Mouse (Mus musculus) MEL (cell line): Measurements from ENCODE around the gene Cobll1. TPM values are rescaled to one million over a fixed set of nuclear protein-coding genes. Genes with fewer than 3 reads are reported as not detected.

Source experiments
- DNase-seq: peaks from one replicate; pipeline ENCODE4 v3.0.0; 2011; ENCODE audit warnings: low read depth, low spot score
- H3K27ac ChIP-seq: 2 replicates; pipeline ENCODE4 v1.5.1; 2012; ENCODE audit warnings: low read depth, mild to moderate bottlenecking, control low read depth, low read length, moderate library complexity; ENCODE audit not compliant: control insufficient read depth
- H3K27me3 ChIP-seq, 2 experiments: fragments of 150-350 bp in 1 of 2; sonication (generic) in 1 of 2; 2 replicates each; pipeline ENCODE4 v1.6.1; 2012; ENCODE audit warnings: low read length in 2 of 2, mild to moderate bottlenecking in 2 of 2, improper control_type of control experiment in 1 of 2, moderate library complexity in 1 of 2; ENCODE audit not compliant: insufficient read depth in 2 of 2, control insufficient read depth in 1 of 2
- H3K36me3 ChIP-seq, 2 experiments: 2 replicates each; pipeline ENCODE4 v1.6.1; 2012 to 2014; ENCODE audit warnings: low read length in 2 of 2, improper control_type of control experiment in 1 of 2, inconsistent platforms in 1 of 2, mild to moderate bottlenecking in 1 of 2; ENCODE audit not compliant: insufficient read depth in 2 of 2, control insufficient read depth in 1 of 2
- H3K4me1 ChIP-seq, 2 experiments: fragments of 150-350 bp in 1 of 2; sonication (generic) in 1 of 2; 2 replicates each; pipeline ENCODE4 v1.6.1; 2012; ENCODE audit warnings: low read length in 2 of 2, improper control_type of control experiment in 1 of 2, mild to moderate bottlenecking in 1 of 2; ENCODE audit not compliant: insufficient read depth in 2 of 2, control insufficient read depth in 1 of 2
- H3K4me3 ChIP-seq, 2 experiments: fragments of 150-350 bp in 1 of 2; sonication (generic) in 1 of 2; 2 replicates each; pipeline ENCODE4 v1.5.1; 2012; ENCODE audit warnings: low read depth in 2 of 2, low read length in 2 of 2, mild to moderate bottlenecking in 2 of 2, moderate library complexity in 2 of 2, control low read depth in 1 of 2, improper control_type of control experiment in 1 of 2; ENCODE audit not compliant: control insufficient read depth in 1 of 2, insufficient read depth in 1 of 2
- H3K79me2 ChIP-seq: 2 replicates; pipeline ENCODE4 v1.6.1; 2012; ENCODE audit warnings: mild to moderate bottlenecking, low read length, moderate library complexity; ENCODE audit not compliant: control insufficient read depth, poor library complexity, insufficient read depth
- H3K9ac ChIP-seq: 2 replicates; pipeline ENCODE4 v1.6.1; 2012; ENCODE audit warnings: low read depth, mild to moderate bottlenecking, control low read depth, low read length, moderate library complexity; ENCODE audit not compliant: control insufficient read depth, poor library complexity, severe bottlenecking
- H3K9me3 ChIP-seq: fragments of 150-350 bp; sonication (generic); replicated peaks from 2 replicates; pipeline ENCODE4 v1.6.1; 2012; ENCODE audit warnings: mild to moderate bottlenecking, low read length, improper control_type of control experiment, moderate library complexity; ENCODE audit not compliant: insufficient read depth
- CHD1 ChIP-seq: IDR thresholded peaks from 2 replicates; pipeline ENCODE4 v1.6.1; 2012; ENCODE audit warnings: low read depth, mild to moderate bottlenecking, inconsistent platforms, low read length, improper control_type of control experiment
- CTCF ChIP-seq, 3 experiments: IDR thresholded peaks in 2 of 3; conservative IDR thresholded peaks in 1 of 3; 2 replicates each; pipeline ENCODE4 v1.5.1; 2011 to 2012; ENCODE audit warnings: low read length in 3 of 3, low read depth in 2 of 3, mild to moderate bottlenecking in 2 of 3, improper control_type of control experiment in 1 of 3, inconsistent platforms in 1 of 3, mixed read lengths in 1 of 3, moderate library complexity in 1 of 3; ENCODE audit not compliant: control insufficient read depth in 1 of 3, insufficient read depth in 1 of 3, poor library complexity in 1 of 3, severe bottlenecking in 1 of 3
- E2F4 ChIP-seq: IDR thresholded peaks from 2 replicates; pipeline ENCODE4 v1.6.1; 2011; ENCODE audit warnings: low read depth, low read length, improper control_type of control experiment, borderline replicate concordance
- EP300 ChIP-seq, 2 experiments: IDR thresholded peaks; 2 replicates each; pipeline ENCODE4 v1.6.1; 2011; ENCODE audit warnings: improper control_type of control experiment in 2 of 2, low read length in 2 of 2, low read depth in 1 of 2, mild to moderate bottlenecking in 1 of 2
- ETS1 ChIP-seq: IDR thresholded peaks from 2 replicates; pipeline ENCODE4 v1.6.1; 2012; ENCODE audit warnings: low read depth, mild to moderate bottlenecking, inconsistent platforms, low read length, improper control_type of control experiment, moderate library complexity
- GATA1 ChIP-seq: IDR thresholded peaks from 2 replicates; pipeline ENCODE4 v1.6.1; 2011; ENCODE audit warnings: low read depth, low read length, improper control_type of control experiment
- MAFK ChIP-seq: IDR thresholded peaks from 2 replicates; pipeline ENCODE4 v1.6.1; 2011; ENCODE audit warnings: low read depth, mild to moderate bottlenecking, low read length, improper control_type of control experiment, borderline replicate concordance
- MAX ChIP-seq: IDR thresholded peaks from 2 replicates; pipeline ENCODE4 v1.6.1; 2011; ENCODE audit warnings: low read length, improper control_type of control experiment
- MYB ChIP-seq: IDR thresholded peaks from 2 replicates; pipeline ENCODE4 v1.6.1; 2011; ENCODE audit warnings: mild to moderate bottlenecking, low read depth, low read length, improper control_type of control experiment
- MYC ChIP-seq: IDR thresholded peaks from 2 replicates; pipeline ENCODE4 v1.6.1; 2011; ENCODE audit warnings: low read depth, mild to moderate bottlenecking, low read length, improper control_type of control experiment, moderate library complexity
- NELFE ChIP-seq: IDR thresholded peaks from 2 replicates; pipeline ENCODE4 v1.6.1; 2011; ENCODE audit warnings: low read depth, low read length, improper control_type of control experiment
- NRF1 ChIP-seq: IDR thresholded peaks from 2 replicates; pipeline ENCODE4 v1.6.1; 2014; ENCODE audit warnings: low read depth, mild to moderate bottlenecking, inconsistent platforms, low read length, improper control_type of control experiment, moderate library complexity; ENCODE audit not compliant: poor library complexity, insufficient read depth, severe bottlenecking
- POLR2A ChIP-seq, 2 experiments: IDR thresholded peaks; 2 replicates each; pipeline ENCODE4 v1.6.1; 2011 to 2012; ENCODE audit warnings: low read length in 2 of 2, mild to moderate bottlenecking in 2 of 2, control low read depth in 1 of 2, improper control_type of control experiment in 1 of 2, low read depth in 1 of 2, moderate library complexity in 1 of 2; ENCODE audit not compliant: control insufficient read depth in 1 of 2, insufficient read depth in 1 of 2, poor library complexity in 1 of 2
- POLR2AphosphoS5 ChIP-seq: IDR thresholded peaks from 2 replicates; pipeline ENCODE4 v1.6.1; 2012; ENCODE audit warnings: low read depth, borderline replicate concordance, mild to moderate bottlenecking, inconsistent platforms, low read length, moderate library complexity, mixed read lengths
- RAD21 ChIP-seq: IDR thresholded peaks from 2 replicates; pipeline ENCODE4 v1.6.1; 2011; ENCODE audit warnings: mild to moderate bottlenecking, low read depth, low read length, improper control_type of control experiment
- RCOR1 ChIP-seq: IDR thresholded peaks from 2 replicates; pipeline ENCODE4 v1.6.1; 2012; ENCODE audit warnings: low read depth, mild to moderate bottlenecking, inconsistent platforms, low read length, improper control_type of control experiment
- TAL1 ChIP-seq: IDR thresholded peaks from 2 replicates; pipeline ENCODE4 v1.6.1; 2012; ENCODE audit warnings: mild to moderate bottlenecking, inconsistent platforms, low read length, moderate library complexity, mixed read lengths
- TBP ChIP-seq: IDR thresholded peaks from 2 replicates; pipeline ENCODE4 v1.8.0; 2011; ENCODE audit warnings: low read depth, low read length, improper control_type of control experiment
- TCF12 ChIP-seq: IDR thresholded peaks from 2 replicates; pipeline ENCODE4 v1.6.1; 2014; ENCODE audit warnings: low read depth, mild to moderate bottlenecking, inconsistent platforms, low read length, improper control_type of control experiment, moderate library complexity
- ZC3H11A ChIP-seq: IDR thresholded peaks from 2 replicates; pipeline ENCODE4 v1.6.1; 2012; ENCODE audit warnings: low read depth, mild to moderate bottlenecking, inconsistent platforms, low read length, improper control_type of control experiment
- polyA plus RNA-seq, 2 experiments: library from polyadenylated mRNA; stranded (reverse) in 1 of 2; unstranded in 1 of 2; fragments of >175 nt in 1 of 2; fragments of >200 nt in 1 of 2; gene quantifications; 2 replicates each; pipeline versions ENCODE4 v1.2.1 to v1.2.4; 2012; ENCODE audit warnings: low replicate concordance in 2 of 2, low read depth in 1 of 2; ENCODE audit not compliant: insufficient read length in 2 of 2, insufficient read depth in 1 of 2, missing spikeins in 1 of 2
- total RNA-seq: library from RNA; depleted of rRNA; stranded (reverse); fragments of 300-350 nt; gene quantifications from 2 replicates; pipeline ENCODE4 v1.2.3, GENCODE M21; 2012

Cobll1 gene
- total and polyA plus RNA-seq, 3 experiments = not detected

GRCm38 (mm10) chr2:65220563-65220962 is 18.6 kb downstream of the Cobll1 start:
- Histone ChIP-seq H3K27ac (no peak overlapping the region), H3K27me3 (no peaks in the 10 kb centered on the region), H3K4me1 (no peaks in the 10 kb centered on the region), H3K36me3 (no peaks in the 10 kb centered on the region), H3K79me2 (no peaks in the 10 kb centered on the region), H3K9me3 (no peaks in the 10 kb centered on the region), H3K4me3 (no peak overlapping the region), H3K9ac (no peak overlapping the region)
- no peak for DNase-seq
- TF ChIP-seq MAX (no peak), CTCF (IDR thresholded peaks at IDR 0.05 in 2 of 3, conservative IDR thresholded peaks at IDR 0.05 in 1 of 3; ENCODE audit: control insufficient read depth in 1 of 3, insufficient read depth in 1 of 3, low read depth in 2 of 3, low read length in 3 of 3, poor library complexity in 1 of 3, severe bottlenecking in 1 of 3) (no peak), E2F4 (no peak), NRF1 (no peak), GATA1 (no peak)

- no peaks in the 10 kb centered on the region for H3K36me3 ChIP-seq
- no peak overlapping the region for H3K9ac ChIP-seq
- H3K4me3 ChIP-seq = no peak overlapping the region
- H3K4me1 ChIP-seq = no peaks in the 10 kb centered on the region
- TF ChIP-seq TAL1 = no peak
- TF ChIP-seq POLR2A (IDR thresholded peaks at IDR 0.05; ENCODE audit: control insufficient read depth in 1 of 2, insufficient read depth in 1 of 2, low read depth in 1 of 2, low read length in 2 of 2, poor library complexity in 1 of 2) = no peak
- no peak for TF ChIP-seq EP300 (IDR thresholded peaks at IDR 0.05; ENCODE audit: low read depth in 1 of 2, low read length in 2 of 2)
- TF ChIP-seq MAX = no peak
- TF ChIP-seq TBP = no peak
- TF ChIP-seq ETS1 = no peak
- TF ChIP-seq MYC = no peak
- no peak for TF ChIP-seq ZC3H11A
- TF ChIP-seq MAFK = no peak
- TF ChIP-seq POLR2AphosphoS5 = no peak
- TF ChIP-seq MYB = no peak
- no peak for TF ChIP-seq NELFE
- no peak for TF ChIP-seq CHD1
- no peak for TF ChIP-seq RCOR1
- no peak for TF ChIP-seq TCF12
- TF ChIP-seq RAD21 = no peak
- no peak for TF ChIP-seq NRF1
- TF ChIP-seq GATA1 = no peak
- TF ChIP-seq, all 39 proteins: peak for 0
- DNase-seq = no peak
- H3K27ac ChIP-seq = no peak overlapping the region
- H3K9me3 ChIP-seq = no peaks in the 10 kb centered on the region
- H3K79me2 ChIP-seq = no peaks in the 10 kb centered on the region
- no peaks in the 10 kb centered on the region for H3K27me3 ChIP-seq
These were observed 19.6 kb downstream of the Cobll1 start for GRCm38 (mm10) chr2:65219375-65220135.
